Mouse (Mus musculus) forebrain, embryonic 13.5 days (tissue): ENCODE measurements around the gene Twsg1. TPM values are rescaled to one million over a fixed set of nuclear protein-coding genes. Genes with fewer than 3 reads are reported as not detected.
A peak's percentile ranks its signal among the peaks of the same experiment; 100 is the strongest.

Source experiments
- ATAC-seq: fragments of 200-750 bp; cut with Nextera tagmentation; 2 replicates; pipeline ENCODE4 v1.8.0; 2017
- H3K27ac ChIP-seq: fragments of 300-500 bp; sonication (generic); 2 replicates; pipeline ENCODE4 v1.5.1; 2015; ENCODE audit warnings: inconsistent platforms, mild to moderate bottlenecking, moderate library complexity
- H3K27me3 ChIP-seq: fragments of 300-500 bp; sonication (generic); 2 replicates; pipeline ENCODE4 v1.6.1; 2015; ENCODE audit warnings: mild to moderate bottlenecking, inconsistent platforms
- H3K36me3 ChIP-seq: fragments of 300-500 bp; sonication (generic); 2 replicates; pipeline ENCODE4 v1.6.1; 2015; ENCODE audit warnings: mild to moderate bottlenecking, inconsistent platforms; ENCODE audit not compliant: poor library complexity, severe bottlenecking
- H3K4me1 ChIP-seq: fragments of 300-500 bp; sonication (generic); 2 replicates; pipeline ENCODE4 v1.6.1; 2015; ENCODE audit warnings: inconsistent platforms
- H3K4me2 ChIP-seq: fragments of 300-500 bp; sonication (generic); 2 replicates; pipeline ENCODE4 v1.6.1; 2015; ENCODE audit warnings: inconsistent platforms, mild to moderate bottlenecking, moderate library complexity
- H3K4me3 ChIP-seq: fragments of 300-500 bp; sonication (generic); 2 replicates; pipeline ENCODE4 v1.5.1; 2015; ENCODE audit warnings: mild to moderate bottlenecking, inconsistent platforms
- H3K9ac ChIP-seq: fragments of 300-500 bp; sonication (generic); 2 replicates; pipeline ENCODE4 v1.6.1; 2015; ENCODE audit warnings: mild to moderate bottlenecking, inconsistent platforms
- H3K9me3 ChIP-seq: fragments of 300-500 bp; sonication (generic); replicated peaks from 2 replicates; pipeline ENCODE4 v1.6.1; 2016; ENCODE audit warnings: inconsistent platforms
- WGBS: fragments of 180-500 bp; shearing (Covaris S2); methylation state at CpG from one replicate; pipeline ENCODE4 v1.1.7; 2015; 5-methylcytosine and 5-hydroxymethylcytosine counted together
- polyA plus RNA-seq: library from polyadenylated mRNA; unstranded; fragments of >200 nt; fragmentation: Nextera tagmentation; extraction: Ambion mirVana; gene quantifications from 2 replicates; pipeline ENCODE4 v1.2.1, GENCODE M21; 2015

Twsg1 gene
- polyA plus RNA-seq, 1 experiment from 2014 or later: 75.2 TPM

- no peaks in the 10 kb centered on the region for H3K9me3 ChIP-seq
- no peak overlapping the region for H3K4me3 ChIP-seq
- H3K4me1 ChIP-seq: peaks cover 14% of the 10 kb centered on the region
- no peak overlapping the region for H3K4me2 ChIP-seq
- no peak overlapping the region for H3K27ac ChIP-seq
- H3K36me3 ChIP-seq: no peaks in the 10 kb centered on the region; the same call in 1 of the 2 replicates
- ATAC-seq: no peak
- H3K27me3 ChIP-seq: no peaks in the 10 kb centered on the region
- WGBS: 73% methylated on average over 6 of the region's 6 CpGs
- H3K9ac ChIP-seq: no peak overlapping the region
These were observed 74.0 kb downstream of the Twsg1 start for GRCm38 (mm10) chr17:65877026-65877425.

GRCm38 (mm10) chr17:65873834-65874233, 77.2 kb downstream of the Twsg1 start:
- Histone ChIP-seq H3K27ac (no peak overlapping the region), H3K9ac (no peak overlapping the region), H3K4me1 (peaks cover 18% of the 10 kb centered on the region), H3K36me3 (no peaks in the 10 kb centered on the region), H3K4me2 (no peak overlapping the region), H3K4me3 (no peak overlapping the region), H3K27me3 (no peaks in the 10 kb centered on the region), H3K9me3 (no peaks in the 10 kb centered on the region)
- no peak for ATAC-seq
- 94% methylated on average over 11 of the region's 11 CpGs for WGBS

- H3K27ac ChIP-seq: no peak overlapping the region
- 88% methylated on average over 4 of the region's 4 CpGs for WGBS
These were observed 77.9 kb downstream of the Twsg1 start for GRCm38 (mm10) chr17:65873156-65873555.

GRCm38 (mm10) chr17:65872652-65873051, 78.4 kb downstream of the Twsg1 start:
- Histone ChIP-seq H3K4me3 (no peak overlapping the region), H3K4me2 (no peak overlapping the region), H3K27ac (no peak overlapping the region), H3K9ac (0 out of 2 replicates have a peak overlapping the region, but pooled peaks have one; percentile 8), H3K9me3 (no peaks in the 10 kb centered on the region), H3K36me3 (no peaks in the 10 kb centered on the region), H3K27me3 (no peaks in the 10 kb centered on the region), H3K4me1 (peaks cover 18% of the 10 kb centered on the region)
- WGBS: 25% methylated on average over 6 of the region's 6 CpGs
- no peak for ATAC-seq

More at GRCm38 (mm10) chr17:65873156-65873555, 77.9 kb downstream of the Twsg1 start:
- H3K4me2 ChIP-seq: no peak overlapping the region
- no peak overlapping the region for H3K4me3 ChIP-seq
- no peaks in the 10 kb centered on the region for H3K36me3 ChIP-seq
- no peaks in the 10 kb centered on the region for H3K27me3 ChIP-seq
- H3K9me3 ChIP-seq: no peaks in the 10 kb centered on the region
- no peak overlapping the region for H3K9ac ChIP-seq
- peaks cover 18% of the 10 kb centered on the region for H3K4me1 ChIP-seq
- ATAC-seq: no peak

- Histone ChIP-seq H3K4me2 (no peak overlapping the region), H3K4me3 (no peak overlapping the region), H3K36me3 (peaks cover 6% of the 10 kb centered on the region; the same call in 1 of the 2 replicates), H3K27ac (peak overlapping the region; percentile 22; the same call in 1 of the 2 replicates), H3K4me1 (peaks cover 18% of the 10 kb centered on the region), H3K27me3 (no peaks in the 10 kb centered on the region), H3K9me3 (no peaks in the 10 kb centered on the region), H3K9ac (peak overlapping the region; percentile 13; the same call in 1 of the 2 replicates)
- ATAC-seq: no peak
- 79% methylated on average over 6 of the region's 6 CpGs for WGBS
These were observed 79.0 kb downstream of the Twsg1 start for GRCm38 (mm10) chr17:65872051-65872450.

Other genes with a start within 250 kb of the Twsg1 start
- 66.6 and 81.7 TPM in 2 replicates for gene Rab31, start 178.5 kb downstream of the Twsg1 start, polyA plus RNA-seq
- gene Ppp4r1, start 168.7 kb downstream of the Twsg1 start, polyA plus RNA-seq: 46.5 and 50.1 TPM in 2 replicates
- gene Ralbp1, start 65.4 kb downstream of the Twsg1 start, polyA plus RNA-seq: 56.9 and 58.4 TPM in 2 replicates
- 77.4 and 80.8 TPM in 2 replicates for gene Ankrd12, start 125.9 kb upstream of the Twsg1 start, polyA plus RNA-seq
- gene Ndufv2, start 150.3 kb upstream of the Twsg1 start, polyA plus RNA-seq: 354 and 358 TPM in 2 replicates
- gene Washc1, start 160.3 kb upstream of the Twsg1 start, polyA plus RNA-seq: 36.8 and 37.4 TPM in 2 replicates
- gene Ddx11, start 172.3 kb upstream of the Twsg1 start, polyA plus RNA-seq: 16.2 and 17.3 TPM in 2 replicates